Mouse (Mus musculus): Measurements from ENCODE around the gene Gm20390.
"Not testable (repeated sequence)": the region's sequence is repeated elsewhere in the genome, so short reads cannot be mapped to it uniquely, and the experiment has no call there.

Gm20390 gene

DNA sequence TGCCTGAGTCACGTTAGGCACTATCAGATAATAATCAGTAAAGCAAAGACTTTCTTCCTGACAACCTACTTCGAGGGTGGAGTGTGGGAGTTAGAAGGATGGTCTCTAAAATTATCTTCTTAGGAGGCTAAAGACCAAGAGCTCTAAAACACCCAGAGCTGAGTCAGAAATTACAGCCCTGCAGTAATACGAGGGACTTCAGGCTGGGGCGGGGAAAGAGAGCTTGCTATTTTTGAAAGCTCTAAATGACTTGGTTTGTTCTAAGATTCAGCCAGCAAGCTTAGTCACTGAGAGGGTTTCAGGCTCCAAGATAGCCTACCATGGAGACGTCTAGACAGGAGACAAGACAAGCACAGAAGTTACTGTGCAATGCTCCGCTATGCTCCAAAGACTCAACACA is 2.7 kb downstream of the Gm20390 start:
- no peak for DNase-seq (ENCODE audit: low read depth, low spot score)

DNA sequence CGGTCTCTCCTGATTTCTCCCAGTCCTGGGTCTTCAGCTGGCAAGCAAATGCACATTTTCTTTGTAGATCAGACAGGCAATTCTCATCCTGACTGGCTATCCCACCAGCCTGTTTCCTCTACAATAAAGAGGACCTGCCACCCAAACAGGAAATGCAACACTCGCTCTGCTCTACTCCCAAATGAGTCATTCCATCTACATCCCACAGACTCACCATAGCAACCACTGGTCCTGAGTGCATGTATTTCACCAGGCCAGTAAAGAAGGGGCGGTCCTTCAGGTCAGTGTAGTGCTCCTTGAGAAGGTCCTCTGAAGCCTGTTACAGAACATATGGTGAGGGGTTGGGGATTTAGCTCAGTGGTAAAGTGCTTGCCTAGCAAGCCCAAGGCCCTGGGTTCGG is 5.1 kb downstream of the Gm20390 start:
- DNase-seq (ENCODE audit: low read depth, low spot score) = no peak

DNA sequence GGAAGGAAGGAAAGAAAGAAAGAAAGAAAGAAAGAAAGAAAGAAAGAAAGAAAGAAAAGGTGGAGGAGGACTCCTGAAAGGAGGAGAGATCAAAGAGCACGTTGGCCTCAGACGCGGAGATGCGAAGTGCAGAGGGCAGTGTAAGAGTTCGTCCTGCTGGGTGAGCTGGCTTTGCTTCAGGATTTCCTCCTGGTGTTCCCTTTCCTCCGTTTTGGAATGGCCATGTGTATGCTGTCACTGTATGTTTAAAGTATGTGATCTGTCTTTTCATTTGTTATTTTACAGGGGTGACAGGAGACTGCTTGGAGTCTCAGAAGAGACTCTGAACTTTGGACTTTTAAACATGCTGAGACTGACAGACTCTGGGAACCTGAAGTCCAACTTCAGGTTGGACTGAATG is 6.6 kb downstream of the Gm20390 start:
- DNase-seq (ENCODE audit: low read depth, low spot score) = no peak

DNA sequence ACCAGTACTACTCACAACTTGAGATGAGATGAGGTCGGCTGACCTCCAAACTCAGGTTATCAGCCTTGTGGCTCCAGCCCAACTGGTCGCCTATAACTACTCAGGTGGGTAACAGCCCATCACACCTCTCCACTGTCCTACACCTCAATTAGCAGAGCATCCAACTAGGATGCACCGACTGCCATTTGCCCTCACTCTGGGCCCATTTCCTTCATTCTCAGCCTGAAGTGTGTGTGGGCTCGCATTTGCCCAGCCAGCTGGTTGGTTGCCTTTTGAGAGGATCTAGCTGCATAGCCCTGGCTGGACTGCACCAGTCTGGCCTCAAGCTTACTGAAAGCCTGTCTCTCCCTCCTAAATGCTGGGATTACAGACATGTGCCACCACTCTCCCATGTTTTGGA is 10.3 kb downstream of the Gm20390 start:
- no peak for DNase-seq (ENCODE audit: low read depth, low spot score)

DNA sequence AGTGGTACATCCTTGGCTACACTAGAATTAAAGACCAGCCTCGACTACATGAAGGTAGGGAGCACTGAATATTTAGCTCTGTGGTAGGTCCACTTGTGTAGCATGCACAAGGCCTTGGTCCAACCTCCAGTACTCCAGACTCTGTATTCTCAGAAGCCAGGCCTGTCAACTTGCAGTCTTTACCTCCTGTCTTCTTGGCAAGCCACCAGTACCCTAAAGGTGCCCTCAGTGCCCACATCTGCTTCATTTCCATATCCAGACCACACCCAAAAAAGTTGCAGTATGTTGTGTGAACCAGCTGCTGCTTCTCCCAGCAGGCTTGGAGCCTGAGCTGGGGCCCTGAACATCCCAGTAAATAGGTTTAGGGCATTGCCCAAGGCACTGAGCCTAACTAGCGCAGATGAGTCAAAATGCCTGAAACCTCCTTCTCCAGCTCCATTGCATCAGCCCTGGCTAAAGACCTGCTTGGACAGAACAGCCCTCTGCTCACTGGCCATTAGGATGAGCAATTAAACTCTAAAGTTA is 11.0 kb downstream of the Gm20390 start:
- DNase-seq (ENCODE audit: low read depth, low spot score) = no peak

DNA sequence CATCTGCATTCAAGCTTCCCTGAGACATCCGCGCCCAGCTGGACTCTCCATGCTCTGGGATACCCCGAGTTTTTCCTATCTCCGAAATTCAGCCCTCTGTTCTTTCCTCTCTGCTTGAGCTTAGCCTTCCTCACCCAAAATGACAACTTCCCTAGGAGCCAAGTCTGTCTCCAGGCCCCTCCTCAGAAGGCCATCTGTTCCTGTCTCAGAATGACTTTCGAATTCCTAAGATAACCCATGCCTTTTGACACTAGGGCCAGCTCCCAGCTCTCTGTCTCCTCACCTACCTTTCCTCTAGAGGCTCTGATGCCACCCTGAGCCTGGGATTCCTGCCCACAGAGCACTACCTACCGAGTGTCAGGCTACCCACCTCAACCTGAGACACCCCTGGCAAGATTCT is 11.9 kb downstream of the Gm20390 start, which contains the start of gene Nme2:
Nme2 (minus strand) TSS at position 101 of the 400 bp plus-strand sequence.
- DNase-seq (ENCODE audit: low read depth, low spot score) = no peak

DNA sequence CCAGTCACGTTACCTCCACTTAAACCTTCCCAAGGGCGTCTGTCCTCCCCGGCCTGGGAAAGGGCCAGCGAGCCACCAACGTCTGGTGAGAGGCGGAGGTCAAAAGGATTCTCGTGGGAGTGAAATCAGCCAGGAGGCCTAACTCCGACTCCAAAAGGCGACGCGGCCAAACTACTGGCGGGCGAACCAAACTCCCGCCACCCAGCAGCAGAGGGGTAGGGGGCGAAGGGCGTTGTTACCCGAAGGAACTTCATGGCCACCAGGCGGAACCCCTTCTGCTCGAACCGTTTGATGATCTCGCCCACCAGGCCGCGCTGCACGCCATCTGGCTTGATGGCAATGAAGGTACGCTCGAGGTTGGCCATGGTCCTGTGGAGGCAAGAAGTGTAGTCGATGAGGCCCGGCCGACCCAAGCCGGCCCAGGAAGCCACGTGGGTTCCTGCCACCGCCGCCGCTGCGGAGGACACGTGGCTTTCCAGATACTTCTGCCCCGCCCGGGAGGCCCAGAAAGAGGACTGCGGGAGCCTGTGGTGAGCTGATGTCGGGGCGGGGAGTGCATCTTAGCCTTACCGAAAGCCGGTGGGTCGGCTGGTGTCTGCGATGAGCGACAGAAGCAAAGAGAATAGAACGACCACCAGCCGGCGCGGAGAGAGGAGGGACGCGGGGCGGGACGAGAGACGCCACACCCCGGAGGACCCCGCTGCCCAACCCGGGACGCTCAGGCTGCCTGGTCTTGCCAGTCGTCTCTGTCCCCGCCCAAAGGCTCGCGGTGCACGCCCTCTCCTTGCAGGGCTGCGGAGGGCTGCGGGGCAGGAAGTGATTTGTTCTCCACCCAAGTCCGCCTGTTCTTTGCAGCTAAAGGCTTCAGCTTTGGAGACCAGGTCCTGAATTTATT is 12.6 kb downstream of the Gm20390 start:
- no peak for DNase-seq (ENCODE audit: low read depth, low spot score)

DNA sequence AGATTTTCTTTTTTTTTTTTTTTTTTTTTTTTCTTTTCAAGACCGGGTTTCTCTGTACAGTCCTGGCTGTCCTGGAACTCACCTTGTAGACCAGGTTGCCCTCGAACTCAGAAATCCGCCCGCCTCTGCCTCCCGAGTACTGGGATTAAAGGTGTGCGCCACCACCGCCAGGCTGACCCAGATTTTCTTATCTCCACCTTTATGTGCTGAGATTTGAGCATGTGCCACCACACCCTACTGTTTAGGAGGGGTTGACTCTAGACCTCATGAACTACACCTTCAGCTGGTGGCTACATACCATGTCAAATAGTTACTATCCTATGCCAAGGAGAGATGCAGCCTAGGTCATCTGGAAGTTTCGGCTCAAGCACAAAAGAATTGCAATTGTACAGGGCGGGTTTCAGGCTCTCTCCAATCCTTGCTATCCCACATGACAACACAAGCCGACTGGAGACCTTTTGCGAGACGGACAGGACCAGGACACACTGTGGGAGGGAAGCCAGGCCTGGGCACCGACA is 13.3 kb downstream of the Gm20390 start:
- DNase-seq (ENCODE audit: low read depth, low spot score) = no peak

DNA sequence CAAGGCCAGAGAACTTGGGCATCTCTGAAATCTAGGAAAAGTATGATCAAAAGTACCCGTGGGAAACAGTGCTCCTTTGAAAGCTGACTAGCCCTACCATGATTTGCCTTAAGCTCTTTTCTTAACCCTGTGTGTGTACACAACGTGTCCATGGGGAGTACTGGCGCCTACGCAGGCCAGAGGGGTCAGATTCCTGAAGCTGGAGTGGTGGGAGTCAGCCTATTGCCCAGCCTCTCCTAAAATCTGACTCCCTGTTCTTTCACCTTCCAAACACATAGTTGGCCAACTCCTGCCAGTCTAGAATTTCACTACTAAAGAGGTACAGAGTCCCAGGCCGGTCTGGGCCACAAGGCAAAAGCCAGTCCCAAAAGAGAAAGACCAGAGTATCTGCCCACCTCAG is 15.7 kb downstream of the Gm20390 start:
- DNase-seq (ENCODE audit: low read depth, low spot score) = no peak

DNA sequence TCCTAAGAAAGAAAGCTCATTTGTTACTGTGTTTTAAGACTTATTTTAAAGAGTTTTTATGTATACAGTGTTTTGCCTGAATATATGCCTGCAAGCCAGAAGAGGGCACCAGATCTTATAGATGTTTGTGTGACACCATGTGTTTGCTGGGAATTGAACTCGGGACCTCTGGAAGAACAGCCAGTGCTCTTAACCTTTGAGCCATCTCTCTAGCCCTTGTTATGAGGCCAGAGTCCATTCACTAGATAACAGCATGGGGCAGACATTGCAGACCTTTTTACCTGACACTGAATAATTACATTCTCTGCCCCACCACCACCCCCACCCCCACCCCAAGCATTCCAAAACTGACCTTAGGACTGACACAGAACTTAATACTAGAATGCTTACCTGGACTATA is 18.0 kb downstream of the Gm20390 start:
- DNase-seq (ENCODE audit: low read depth, low spot score) = no peak

DNA sequence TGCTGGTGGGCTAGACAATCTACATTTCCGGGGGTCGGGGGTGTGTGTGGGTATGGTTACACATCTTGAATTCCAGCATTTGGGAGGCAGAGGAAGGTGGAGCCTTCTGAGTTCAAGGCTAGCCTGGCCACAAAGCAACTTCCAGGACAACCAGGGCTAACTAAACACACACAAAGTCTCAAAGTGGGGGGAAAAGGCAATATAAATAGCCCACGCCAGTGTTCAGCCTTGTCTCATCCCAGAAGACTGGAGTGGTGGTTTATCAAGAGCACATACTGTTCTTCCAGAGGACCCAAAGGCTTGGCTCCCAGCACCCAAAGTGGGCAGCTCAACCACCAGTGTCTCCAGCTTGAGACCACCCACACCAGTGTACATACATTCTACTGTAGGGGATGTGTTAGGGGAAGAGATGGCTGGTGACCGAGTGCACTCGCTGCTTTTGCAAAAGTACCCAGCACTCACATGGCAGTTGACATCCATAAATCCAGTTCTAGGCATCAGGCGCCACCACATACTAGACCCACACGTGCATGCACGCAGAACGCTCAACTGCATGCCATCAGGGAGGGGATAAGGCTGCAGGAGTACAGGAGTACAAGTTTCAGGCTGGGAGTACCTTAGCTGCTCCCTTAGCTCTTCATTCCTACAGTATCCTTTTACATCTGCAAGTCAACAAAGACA is 19.1 kb downstream of the Gm20390 start:
- no peak for DNase-seq (ENCODE audit: low read depth, low spot score)

DNA sequence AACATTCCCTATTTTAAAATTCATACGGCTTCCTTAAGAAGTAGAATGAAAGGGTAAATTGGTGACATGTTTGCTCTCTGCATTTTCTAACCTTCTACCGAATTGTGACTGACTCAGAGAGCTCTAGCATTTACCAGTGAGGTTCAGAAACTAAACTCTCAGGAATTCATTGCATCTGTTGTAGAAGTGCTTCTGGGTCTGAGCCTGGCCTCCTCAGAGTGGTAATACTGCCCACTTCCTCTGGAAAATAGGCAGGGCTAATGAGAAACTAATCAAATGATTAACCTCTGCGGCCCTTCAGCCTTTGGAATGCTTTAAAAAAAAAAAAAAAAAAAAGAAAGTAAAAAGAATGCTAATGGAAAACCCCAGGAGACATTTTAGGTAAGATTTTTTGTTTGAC is 23.1 kb downstream of the Gm20390 start:
- no peak for DNase-seq (ENCODE audit: low read depth, low spot score)

DNA sequence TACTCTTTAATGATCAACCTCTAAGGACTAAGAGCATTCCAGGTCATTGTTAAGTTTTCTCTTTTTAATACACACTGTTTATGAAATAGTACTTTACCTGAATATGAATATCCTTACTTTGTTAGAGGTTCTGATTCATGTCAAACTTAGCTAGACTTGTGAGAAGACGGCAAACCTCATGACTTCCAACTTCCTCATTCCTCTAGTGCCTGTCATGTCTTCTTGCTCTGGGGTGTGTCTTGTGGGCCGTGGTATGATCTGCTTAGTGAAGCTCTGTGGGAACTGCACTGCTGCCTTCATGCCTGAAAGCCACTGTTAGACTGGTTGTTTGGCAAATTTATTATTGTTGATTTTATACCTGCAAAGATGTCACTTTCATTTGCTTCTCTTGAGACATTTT is 27.2 kb downstream of the Gm20390 start:
- DNase-seq (ENCODE audit: low read depth, low spot score) = no peak

DNA sequence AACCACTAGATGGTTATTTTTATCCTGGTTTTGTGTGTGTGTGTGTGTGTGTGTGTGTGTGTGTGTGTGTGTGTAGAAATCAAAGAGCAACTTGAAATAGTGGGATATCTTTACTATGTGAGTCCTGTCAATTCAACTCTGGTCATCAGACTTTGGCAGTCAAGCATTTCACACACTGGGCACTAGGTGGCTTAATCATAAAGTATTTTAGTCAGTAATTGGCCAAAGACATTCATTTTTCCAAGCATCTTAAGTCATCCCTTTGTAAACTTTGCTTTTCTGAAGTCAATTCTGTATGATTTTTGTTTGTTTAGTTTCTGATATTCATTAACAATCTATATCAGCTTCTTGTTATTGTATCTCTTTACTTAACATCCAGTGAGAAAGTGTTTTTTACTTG is 39.0 kb downstream of the Gm20390 start:
- no peak for DNase-seq (ENCODE audit: low read depth, low spot score)

DNA sequence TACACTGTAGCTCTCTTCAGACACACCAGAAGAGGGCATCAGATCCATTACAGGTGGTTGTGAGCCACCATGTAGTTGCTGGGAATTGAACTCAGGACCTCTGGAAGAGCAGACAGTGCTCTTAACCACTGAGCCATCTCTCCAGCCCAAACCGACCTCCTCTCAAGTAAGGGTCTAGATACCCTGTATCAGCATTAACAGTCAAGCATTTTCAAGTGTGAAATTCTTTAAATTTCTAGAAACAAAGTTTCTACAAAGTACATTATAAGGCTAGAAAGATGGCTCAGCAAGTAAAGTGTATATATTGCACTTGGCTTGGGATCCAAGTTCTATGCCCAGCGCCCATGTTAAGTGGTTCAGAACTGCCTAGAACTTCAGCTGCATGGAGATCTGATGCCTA is 53.1 kb downstream of the Gm20390 start:
- DNase-seq (ENCODE audit: low read depth, low spot score) = not testable (repeated sequence)

DNA sequence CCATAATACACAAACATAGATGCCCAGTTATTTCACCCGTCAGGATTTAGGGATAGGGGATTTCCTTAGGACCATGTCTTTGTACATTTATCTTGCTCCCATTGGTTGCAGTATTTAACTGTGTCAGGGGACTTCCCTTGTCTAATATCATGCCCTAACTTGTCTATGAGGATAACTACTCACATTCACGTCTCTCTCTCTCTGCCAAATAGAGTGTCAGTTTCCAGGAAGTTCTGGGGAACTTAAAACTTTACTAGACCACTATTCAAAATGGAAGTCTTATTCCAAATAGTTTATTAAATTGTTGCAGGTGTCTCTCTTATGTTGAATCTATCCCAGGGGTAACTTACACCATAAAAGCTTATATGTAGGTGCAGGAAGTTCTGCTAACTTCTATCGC is 56.5 kb downstream of the Gm20390 start:
- DNase-seq (ENCODE audit: low read depth, low spot score) = no peak

DNA sequence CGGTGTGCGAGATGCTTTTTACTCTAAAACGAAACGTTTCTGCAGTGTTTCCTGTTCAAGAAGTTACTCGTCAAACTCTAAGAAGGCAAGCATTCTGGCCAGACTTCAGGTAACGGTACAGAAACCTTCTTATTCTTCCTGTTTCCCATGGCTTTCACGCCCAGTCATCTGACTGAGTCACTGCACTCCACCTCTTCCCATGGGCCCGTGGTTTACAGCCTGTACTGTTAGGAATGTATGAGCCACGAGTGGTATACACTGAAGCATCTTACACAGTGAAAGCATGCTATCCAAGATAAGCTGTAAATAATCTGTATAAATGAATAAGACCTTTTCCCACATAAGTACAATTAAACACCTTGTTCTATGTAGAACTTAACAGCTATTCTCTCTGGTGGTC is 59.3 kb downstream of the Gm20390 start:
- DNase-seq (ENCODE audit: low read depth, low spot score) = no peak

DNA sequence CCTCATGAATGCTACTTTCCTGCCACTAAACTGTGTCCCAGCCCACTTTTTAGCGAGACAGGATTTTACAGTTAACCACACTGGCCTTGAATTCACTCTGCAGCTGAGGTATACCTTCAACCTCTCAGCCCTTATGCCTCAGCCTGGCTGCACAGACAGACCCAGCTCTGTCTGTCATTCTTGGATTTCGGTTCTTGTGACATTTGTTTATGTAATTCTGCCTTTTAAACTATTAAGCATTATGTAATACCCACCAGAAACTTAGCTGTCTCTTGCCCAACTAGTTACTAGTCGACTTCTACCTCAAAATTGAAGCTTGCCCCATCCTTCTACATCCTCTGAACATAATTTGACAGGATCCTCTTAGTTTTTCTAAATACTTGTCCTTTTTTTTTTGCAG is 60.3 kb downstream of the Gm20390 start:
- no peak for DNase-seq (ENCODE audit: low read depth, low spot score)

DNA sequence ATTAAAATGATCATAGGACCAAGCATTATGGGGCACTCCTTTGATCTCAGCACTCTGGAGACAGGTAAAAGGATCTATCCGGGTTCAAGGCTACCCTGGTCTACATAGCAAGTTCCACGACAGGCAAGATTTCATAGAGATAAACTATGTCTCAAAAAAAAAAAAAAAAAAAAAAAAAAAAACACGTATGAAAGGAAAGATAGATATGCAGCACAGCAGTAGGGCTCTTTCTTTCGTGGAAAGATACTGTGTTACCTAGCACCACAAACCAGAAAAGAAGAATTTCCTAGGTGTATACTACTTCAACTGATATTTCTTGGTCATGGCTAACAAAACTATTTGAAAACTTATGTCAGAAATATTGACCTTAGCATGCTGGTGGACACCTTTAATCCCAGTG is 61.3 kb downstream of the Gm20390 start:
- DNase-seq (ENCODE audit: low read depth, low spot score) = no peak

Data from retina, adult 2 months (tissue).